Mouse (Mus musculus) CH12F3 (cell line): ENCODE data around the gene Tpr.

Source experiments
- in situ Hi-C: fragments of 300-500 bp; cut with MboI; formaldehyde crosslinking; loops from 2 replicates; pipeline ENCODE4 v1.14.3; 2020; ENCODE audit warnings: low sequenced_read_pairs

Tpr gene

DNA sequence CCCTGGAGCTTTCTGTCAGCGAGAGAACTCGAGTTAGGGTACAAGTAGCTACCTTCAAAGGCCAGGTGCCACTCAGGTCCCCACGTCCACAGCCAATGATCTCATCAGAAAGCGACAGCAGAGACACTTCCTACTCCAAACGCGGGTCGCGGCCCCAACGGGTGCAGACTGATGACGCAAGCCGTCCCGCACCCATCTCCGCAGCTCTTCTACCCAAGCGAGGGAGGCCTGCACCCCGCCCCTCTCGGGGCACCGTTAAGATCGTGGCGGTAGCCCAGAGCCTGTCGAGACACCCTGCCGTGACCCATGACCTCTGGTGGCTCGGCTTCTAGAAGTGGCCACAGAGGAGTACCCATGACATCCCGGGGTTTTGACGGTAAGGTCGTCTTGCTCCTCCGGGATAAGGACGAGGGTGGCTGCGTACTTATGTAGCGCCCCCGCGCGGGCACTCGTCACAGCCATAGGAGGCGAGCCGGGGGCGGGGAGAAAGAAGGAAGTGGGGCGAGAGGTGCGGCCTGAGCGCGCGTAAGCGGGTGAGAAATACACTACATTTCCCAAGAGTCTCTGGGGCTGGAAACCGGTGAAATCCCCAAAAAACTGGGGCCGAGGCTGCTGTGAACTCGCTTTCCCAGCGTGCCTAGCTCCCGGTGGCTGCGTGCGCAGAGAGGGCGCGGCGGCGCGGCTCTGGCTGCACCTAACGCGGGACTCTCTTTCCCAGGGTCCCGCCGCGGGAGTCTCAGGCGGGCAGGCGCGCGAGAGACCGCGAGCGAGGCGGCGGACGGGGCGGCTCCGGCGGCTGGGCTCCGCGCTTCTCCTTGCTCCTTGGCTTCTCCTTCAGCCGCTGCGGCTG lies at the start of gene Tpr, which contains the start of gene Odr4:
Tpr (plus strand) TSS at position 201 of the 850 bp plus-strand sequence.
Odr4 (minus strand) TSS at position 443 of the 850 bp plus-strand sequence.
- in situ Hi-C loops, result no loop called here

DNA sequence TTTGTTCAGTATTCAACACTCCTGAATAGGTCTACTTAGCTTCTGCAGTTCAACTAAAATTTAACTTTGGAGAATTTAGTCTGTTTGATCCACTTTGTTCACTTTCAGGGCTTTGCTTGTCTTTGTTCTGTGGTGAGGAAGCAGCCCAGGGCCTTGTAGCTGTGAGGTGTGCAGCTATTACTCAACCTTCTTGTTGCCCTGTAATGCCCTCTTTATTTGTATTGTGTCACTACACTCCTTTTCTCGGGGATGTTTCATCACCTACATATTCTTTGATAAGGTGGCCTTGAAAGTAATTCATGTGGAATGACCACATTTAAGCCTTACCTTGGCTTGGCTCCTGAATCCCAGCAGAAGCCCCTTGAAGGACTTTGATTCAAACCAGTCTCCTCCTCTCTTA lies 31.8 kb upstream of the Tpr start:
- in situ Hi-C loops, result no loop called here

DNA sequence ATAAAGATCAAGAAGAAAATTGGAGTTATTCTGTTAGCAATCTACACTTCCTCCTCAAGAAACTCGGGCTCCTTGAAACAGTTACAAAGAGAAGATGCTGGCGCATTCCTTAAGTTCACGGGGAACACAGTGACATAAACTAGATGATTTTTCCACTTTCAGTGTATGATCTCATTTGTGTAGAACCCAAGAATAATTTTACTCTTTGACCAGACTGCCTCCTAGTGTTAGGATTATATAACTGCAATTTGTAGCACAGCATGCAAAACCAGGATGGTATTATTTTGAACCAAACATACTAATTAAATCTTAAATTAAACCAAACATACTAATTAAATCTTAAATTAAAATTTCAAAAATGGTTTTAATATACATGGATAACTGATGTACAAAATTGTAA lies 19.7 kb upstream of the Tpr start:
- in situ Hi-C loops, result no loop called here

DNA sequence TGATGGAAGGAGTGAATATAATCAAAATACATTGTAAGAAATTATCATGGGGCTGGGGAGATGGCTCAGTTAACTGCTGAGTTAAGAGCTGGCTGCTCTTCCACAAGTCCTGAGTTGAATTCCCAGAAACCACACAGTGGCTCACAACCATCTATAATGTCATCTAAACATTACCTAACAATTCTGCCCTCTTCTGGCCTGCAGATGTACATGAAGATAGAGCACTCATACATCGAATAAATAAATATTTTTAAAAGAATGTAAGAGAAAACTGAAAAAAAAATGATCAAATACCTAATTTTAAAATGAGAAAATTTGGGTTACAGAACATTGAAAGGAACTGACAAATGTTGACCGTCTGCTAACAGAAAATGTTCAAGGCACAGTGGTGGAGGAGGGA lies 18.4 kb upstream of the Tpr start:
- in situ Hi-C loops, result no loop called here

DNA sequence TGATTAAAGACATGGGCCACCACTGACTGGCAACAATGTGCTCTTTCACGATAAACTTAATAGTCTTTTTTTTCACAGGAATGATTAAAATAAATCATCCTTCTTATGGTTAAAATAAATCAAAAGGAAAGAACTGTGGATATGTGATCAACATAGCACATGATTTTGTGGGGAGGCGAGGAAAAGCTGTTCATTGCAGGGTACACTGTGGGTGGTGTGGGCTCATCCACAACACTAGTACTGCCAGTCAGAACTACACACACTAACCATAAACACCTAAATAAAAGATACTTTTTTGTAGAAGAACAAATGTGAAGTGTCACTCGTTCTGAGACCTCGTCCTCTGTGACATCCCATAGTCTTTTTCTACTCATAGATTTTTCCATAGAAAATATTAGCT lies 8.5 kb upstream of the Tpr start:
- in situ Hi-C loops, result no loop called here

DNA sequence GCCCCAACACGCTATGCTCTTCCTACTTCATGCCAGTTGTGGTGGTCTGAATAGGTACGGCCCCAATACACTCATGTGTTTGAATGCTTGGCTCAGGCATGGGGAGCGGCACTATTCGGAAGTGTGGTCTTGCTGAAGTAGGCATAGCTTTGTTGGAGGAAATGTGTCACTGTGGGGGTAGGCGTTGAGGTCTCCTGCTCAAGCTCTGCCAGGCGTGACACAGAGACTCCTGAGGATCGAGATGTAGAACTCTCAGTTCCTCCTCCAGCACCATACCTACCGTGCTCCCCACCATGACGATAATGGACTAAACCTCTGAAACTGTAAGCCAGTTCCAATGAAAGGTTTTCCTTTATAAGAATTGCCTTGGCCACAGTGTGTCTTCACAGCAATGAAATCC lies 5.1 kb upstream of the Tpr start:
- in situ Hi-C loops, result no loop called here

DNA sequence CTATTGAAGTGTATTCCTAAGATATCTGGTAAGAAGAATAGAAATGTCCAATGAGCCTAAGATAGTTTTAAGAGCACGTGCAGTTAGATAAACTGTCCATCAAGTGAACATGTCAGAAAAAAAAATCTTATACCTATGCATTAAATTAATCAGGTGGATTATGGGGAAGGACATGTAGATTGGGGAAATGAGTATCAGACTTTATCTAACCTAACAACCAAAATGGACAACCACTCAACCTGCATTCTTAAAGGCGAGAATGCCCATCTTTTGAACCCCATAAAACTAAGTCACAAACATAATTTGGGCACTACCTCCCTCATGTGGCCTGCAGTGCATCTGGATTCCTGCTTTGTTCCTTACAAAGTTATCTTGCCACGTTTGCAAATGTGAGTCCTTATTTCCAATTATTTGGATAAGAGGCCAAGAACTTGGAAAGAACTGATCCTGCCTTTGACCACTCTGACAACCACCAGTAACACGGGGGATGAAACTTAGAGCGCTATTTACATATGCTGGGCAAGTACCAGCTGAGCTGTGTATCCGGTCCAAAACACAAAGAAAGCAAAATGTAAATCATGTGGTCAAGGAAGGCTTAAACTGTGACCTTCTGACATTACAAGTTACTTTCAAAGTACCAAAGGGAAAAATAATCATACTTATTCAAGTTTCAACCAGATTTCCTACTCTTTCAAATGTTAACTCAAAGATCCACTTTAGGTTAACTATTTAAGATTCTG lies 3.1 kb upstream of the Tpr start:
- in situ Hi-C loops, result no loop called here

DNA sequence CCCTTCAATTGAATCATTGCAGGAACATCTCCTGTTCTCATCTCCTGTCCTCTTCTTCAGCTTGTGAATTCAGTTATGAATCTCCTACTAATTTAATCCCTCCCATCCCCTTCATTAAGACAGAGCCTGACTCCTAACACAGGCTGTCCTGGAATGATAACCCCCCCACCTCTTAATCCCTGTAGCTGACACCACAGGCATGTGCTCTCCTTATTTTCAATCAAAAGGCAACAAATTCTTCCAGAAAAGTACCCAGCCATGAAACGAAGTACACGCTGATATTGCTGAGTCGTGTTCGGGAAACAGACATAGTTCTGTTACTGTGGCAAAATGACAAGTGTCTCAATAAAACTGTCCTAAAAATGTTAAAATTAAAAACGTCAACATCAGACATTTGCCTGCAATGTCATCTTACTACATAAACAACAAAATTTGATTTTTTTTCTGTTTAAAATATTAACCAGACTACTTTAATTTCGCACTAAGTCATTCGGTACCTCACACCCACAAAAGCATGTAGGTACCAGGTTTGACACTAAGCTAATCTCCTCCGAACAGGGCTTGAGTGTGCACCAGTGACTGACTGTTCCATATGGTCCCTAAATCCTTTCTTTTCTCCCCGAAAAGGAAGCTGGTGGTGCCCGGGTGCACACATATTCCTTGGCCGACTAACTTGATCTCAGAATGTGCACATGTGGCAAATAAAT lies 554 bp upstream of the Tpr start:
- in situ Hi-C loops, result no loop called here

DNA sequence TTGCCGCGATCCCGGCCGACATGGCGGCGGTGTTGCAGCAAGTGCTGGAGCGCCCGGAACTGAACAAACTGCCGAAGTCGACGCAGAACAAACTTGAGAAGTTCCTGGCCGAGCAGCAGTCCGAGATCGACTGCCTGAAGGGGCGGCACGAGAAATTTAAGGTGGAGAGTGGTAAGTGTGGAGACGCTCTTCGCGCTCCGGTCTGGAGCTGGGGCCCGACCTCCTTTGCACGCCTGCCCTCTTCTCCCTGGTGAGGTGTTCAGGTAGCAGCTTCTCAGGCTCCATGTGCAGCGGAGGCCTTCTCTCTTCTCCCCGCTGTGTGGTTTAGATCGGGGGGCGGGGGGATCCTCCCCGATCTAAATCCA lies 832 bp downstream of the Tpr start:
- in situ Hi-C loops, result no loop called here

DNA sequence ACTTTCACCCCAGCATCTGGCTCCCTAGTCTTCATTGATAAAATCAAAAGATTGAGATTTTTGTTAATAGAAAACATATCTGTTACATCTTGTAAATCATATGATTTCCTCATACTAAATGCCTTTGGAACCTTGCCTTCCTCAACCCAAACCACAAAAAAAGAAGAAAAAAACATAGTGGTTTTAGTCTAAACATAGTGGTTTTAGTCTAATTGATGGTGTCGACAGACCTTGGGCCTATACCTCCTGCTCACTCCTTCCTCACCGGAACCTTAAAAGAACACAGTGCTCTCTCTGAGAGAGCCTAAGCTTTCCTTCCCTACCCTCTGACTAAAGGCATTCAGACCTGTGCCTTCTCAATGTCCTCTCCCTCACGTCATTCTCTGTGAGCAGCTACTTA lies 3.4 kb downstream of the Tpr start:
- in situ Hi-C loops, result no loop called here

DNA sequence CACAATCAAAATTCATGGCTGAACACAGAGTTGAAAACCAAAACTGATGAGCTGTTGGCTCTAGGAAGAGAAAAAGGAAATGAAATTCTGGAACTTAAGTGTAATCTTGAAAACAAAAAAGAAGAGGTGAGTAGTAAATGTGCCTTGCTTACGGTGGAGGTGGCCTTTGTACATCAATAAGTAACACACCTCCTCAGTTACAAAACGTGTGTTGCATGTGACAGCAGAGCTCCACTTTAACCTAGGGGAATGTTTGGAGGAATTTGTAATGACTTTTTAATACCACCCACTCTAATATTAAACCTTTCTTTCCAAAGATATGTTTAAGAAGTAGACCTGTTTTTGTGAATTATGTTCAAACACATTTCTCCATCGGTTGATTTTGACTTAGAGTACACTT lies 11.3 kb downstream of the Tpr start:
- in situ Hi-C loops, result no loop called here

DNA sequence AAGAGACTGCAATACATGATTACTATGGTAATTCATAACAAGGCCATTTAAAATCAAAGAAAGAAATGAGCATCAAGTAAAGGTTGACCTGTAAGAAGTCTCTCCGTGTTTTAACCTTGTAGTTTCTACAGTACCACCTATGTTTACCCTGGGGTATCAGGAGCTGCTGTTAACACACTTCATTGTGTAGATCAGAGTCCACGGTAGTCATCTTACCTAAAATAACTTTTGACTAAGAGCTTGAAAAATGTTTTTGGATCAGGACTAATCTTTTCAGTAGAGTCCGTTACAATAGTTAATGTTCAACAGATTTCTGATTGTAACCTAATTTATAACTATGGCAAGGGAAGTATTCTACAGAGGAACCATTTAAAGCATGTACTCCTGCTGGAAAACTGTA lies 11.9 kb downstream of the Tpr start:
- in situ Hi-C loops, result no loop called here

DNA sequence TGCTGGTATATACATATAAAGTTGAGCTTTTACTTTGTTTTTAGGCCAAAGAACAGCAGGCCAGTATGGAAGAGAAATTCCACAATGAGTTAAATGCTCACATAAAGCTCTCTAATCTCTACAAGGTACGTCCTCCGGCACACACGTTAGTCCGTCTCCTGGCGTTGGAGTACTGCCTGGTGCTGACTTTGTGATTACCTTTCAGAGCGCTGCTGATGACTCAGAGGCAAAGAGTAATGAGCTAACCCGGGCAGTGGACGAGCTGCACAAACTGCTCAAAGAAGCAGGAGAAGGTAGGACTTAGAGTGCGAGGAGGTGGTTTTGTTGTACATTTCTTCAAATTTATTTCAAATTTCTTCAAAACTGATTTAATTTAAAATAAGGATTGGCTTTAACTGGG lies 14.6 kb downstream of the Tpr start:
- in situ Hi-C loops, result no loop called here

DNA sequence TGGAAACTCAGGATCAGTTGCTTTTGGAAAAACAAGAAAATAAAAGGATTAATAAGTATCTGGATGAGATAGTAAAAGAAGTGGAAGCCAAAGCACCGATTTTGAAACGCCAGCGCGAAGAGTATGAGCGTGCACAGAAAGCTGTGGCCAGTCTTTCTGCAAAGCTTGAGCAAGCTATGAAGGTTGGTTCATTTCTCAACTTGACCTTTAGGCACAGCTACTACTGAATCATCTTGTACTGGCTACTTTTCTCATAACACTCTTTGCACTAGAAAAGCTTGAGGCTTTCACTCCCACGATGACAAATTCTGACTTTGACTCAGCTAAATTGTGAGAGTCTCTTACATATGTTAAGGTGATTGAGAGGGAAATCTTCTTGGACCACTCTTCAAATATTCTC lies 17.4 kb downstream of the Tpr start:
- in situ Hi-C loops, result no loop called here

DNA sequence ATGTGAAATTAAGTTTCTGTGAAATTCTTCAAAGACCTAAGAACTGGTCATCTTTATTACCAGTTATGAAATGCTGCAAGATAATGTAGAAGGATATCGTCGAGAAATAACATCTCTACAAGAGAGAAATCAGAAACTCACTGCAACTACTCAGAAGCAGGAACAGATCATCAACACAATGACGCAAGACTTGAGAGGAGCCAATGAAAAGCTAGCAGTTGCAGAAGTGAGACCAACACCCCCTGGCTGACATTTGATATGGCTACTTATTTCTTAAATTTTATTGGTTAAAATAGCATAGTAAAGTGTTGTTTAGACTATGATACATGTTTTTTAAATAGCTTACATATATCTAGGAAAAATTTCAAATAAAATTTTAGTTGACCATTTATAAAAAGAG lies 23.4 kb downstream of the Tpr start:
- in situ Hi-C loops, result no loop called here

DNA sequence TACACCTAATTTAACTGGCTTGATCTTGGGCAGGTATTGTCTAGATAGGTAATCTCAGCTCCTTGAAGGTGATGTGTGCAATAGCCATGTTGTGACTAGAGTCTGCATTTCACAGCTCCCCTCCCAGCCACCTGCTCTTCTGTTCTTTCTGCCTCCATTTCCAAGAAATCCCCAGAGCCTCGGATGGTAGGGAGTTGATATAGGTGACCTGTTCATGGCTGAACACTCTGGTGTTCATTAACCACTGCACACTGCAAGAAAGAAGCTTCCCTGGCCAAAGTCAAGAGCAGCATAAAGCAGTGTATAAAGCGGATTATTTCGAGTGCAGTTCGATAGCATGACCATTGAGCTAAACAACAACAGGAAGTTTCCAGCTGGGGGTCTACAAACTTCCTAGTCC lies 25.8 kb downstream of the Tpr start:
- in situ Hi-C loops, result no loop called here

DNA sequence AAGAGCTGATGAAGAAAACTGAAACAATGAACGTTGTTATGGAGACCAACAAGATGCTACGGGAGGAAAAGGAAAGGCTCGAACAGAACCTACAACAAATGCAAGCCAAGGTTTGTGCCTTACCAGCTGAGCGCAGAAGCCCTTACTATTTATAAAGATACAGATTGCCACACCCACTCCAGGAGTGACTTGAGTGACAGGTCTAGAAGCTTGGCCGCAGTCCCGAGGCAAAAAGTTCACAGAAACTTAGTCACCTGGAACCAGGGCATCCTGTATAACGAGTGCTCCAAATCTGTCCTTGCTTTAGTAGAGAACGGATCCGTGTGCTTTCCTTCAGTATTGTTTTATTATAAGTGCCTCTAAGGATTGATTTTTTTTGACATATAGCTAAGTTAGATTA lies 33.0 kb downstream of the Tpr start:
- in situ Hi-C loops, result no loop called here

DNA sequence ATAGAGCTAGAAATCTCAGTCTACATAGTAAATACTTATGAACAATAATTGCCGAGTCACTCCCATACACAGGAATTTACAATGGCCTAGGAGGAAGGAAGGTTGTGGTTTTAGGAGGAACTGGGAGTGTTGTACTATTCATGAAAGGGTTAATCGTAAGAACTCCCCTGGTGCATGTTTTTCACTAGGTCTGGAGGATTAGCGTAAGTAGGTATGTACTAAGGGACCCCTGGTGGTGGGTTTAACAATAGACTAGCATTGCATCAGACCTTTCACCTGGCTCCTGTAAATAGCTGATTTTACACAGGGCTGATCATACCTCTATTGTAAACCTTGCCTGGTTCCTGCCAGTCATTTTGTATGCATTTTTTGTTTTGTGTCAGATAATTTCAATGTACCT lies 33.6 kb downstream of the Tpr start:
- in situ Hi-C loops, result no loop called here

DNA sequence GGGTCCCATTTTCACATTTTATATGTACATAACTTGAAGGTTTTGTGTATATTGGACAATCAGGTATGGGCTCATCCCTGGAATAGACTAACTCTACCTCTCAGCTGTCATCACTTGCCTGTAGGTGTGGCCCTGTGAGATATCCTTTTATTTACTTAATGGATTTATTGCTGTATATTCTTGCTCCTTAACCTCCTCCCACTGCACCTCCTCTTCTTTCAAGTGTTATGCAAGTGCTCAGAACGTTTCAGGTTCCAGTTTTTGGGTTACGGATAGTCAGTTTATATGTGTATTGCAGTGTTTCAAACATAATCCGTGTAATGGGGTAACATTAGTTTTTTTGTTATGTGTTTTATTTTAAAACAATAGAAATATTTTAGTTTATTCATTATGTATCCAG lies 46.0 kb downstream of the Tpr start:
- in situ Hi-C loops, result no loop called here

DNA sequence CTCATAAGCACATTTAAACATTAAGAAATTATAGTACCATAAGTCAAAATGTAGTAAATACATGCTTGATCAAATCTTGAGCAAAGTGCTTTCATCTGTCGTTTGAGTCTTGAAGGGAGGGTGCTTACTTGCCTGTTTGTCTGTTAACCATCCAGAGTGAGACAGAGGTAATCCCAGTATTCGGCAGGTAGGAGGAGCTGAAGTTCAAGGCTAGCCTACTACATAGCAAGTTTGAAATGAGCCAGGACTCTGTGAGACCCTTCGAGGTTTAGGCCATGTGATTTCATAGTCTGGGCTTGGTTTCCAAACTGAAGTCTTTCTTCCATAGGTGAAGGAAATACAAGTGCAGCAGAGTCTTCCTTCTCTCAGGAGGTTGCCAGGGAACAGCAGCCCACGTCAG lies 49.1 kb downstream of the Tpr start:
- in situ Hi-C loops, result no loop called here

DNA sequence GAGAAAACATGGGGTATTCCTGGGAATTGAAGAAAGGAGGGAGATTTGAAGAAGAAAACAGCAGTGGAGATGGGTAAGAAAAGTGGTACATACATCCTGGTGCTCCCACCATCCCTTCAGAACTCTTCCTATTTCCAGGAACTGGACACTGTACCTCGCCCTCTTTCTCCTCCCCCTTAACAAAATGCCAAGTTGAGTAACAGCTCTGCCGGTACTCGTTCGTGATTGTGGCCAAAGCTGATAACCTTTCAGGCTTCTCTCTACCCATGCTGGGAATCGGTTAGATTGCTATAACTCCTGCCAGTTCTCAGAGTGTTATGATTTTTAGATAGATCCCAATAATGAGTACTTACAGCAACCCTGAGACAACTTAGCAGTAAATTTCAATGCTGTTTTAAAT lies 66.3 kb downstream of the Tpr start:
- in situ Hi-C loops, result no loop called here

DNA sequence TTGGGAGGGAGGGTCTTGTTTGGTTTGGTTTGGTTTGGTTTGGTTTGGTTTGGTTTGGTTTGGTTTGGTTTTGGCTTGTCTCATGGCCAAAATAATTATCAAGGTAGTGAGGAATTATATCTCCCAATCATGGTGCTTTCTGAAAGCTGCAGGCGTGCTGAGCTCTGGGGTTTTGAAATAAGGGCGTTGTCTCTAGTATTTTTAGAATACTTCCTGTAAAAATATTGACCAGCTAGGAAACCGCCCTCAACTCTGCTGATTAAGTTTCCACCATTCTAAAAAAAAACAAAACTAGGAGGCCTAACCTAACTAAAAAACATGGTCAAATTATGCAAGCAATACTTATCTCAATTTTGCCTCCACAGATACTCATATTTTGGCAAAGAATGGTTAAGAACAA lies 67.0 kb downstream of the Tpr start:
- in situ Hi-C loops, result no loop called here
